In genomic region chr2:163823771-163824170, GRCm38 (mm10) we compare ENCODE assay signal across 8 mouse cellular contexts. TPM values are rescaled to one million over a fixed set of nuclear protein-coding genes. Genes with fewer than 3 reads are reported as not detected.
A peak's percentile ranks its signal among the peaks of the same experiment; 100 is the strongest.
DNase-seq lines count a peak whose midpoint lies in the region; ATAC-seq and TF ChIP-seq lines count a peak whose summit lies in the region.

No protein-coding gene starts in this region.

- 0 out of 2 replicates have a peak overlapping the region, but pooled peaks have one; percentile 26 for H3K27ac ChIP-seq in forebrain, embryonic 10.5 days
- no peak overlapping the region for H3K27ac ChIP-seq in forebrain, postnatal 0 days (ENCODE audit: low read depth, low read length)
- H3K27ac ChIP-seq in hindbrain, embryonic 15.5 days (replicated peaks): no peak overlapping the region
- H3K27ac ChIP-seq in liver, embryonic 16.5 days (ENCODE audit: low read length): no peak overlapping the region

- no peak overlapping the region for H3K4me2 ChIP-seq in forebrain, postnatal 0 days (ENCODE audit: low read depth)
- H3K4me2 ChIP-seq in hindbrain, embryonic 15.5 days: no peak overlapping the region
- no peak overlapping the region for H3K4me2 ChIP-seq in liver, embryonic 16.5 days (ENCODE audit: low read depth, low read length)

- H3K36me3 ChIP-seq in forebrain, embryonic 10.5 days (replicated peaks): no peaks in the 10 kb centered on the region
- no peaks in the 10 kb centered on the region for H3K36me3 ChIP-seq in forebrain, postnatal 0 days (ENCODE audit: insufficient read depth)
- no peaks in the 10 kb centered on the region for H3K36me3 ChIP-seq in hindbrain, embryonic 15.5 days
- no peaks in the 10 kb centered on the region for H3K36me3 ChIP-seq in liver, embryonic 16.5 days (ENCODE audit: control insufficient read depth, insufficient read depth)

- WGBS in forebrain, embryonic 10.5 days: 27% methylated on average over 11 of the region's 11 CpGs
- 25% methylated on average over 11 of the region's 11 CpGs for WGBS in forebrain, postnatal 0 days
- 22% methylated on average over 11 of the region's 11 CpGs for WGBS in hindbrain, embryonic 15.5 days
- WGBS in liver, embryonic 16.5 days (ENCODE audit: insufficient replicate concordance): 40% methylated on average over 11 of the region's 11 CpGs

- ATAC-seq in forebrain, postnatal 0 days: no peak
- peak; percentile 28; the same call in 1 of the 2 replicates for ATAC-seq in hindbrain, embryonic 15.5 days (ENCODE audit: low FRiP score, low read depth)
- peak; percentile 79 for ATAC-seq in liver, embryonic 16.5 days (ENCODE audit: low read depth)

- no peak overlapping the region for H3K9ac ChIP-seq in forebrain, postnatal 0 days
- no peak overlapping the region for H3K9ac ChIP-seq in hindbrain, embryonic 15.5 days
- no peak overlapping the region for H3K9ac ChIP-seq in liver, embryonic 16.5 days (ENCODE audit: low read depth, low read length)

- H3K4me3 ChIP-seq in forebrain, embryonic 10.5 days: peak overlapping the region; percentile 10; the same call in 1 of the 2 replicates
- no peak overlapping the region for H3K4me3 ChIP-seq in forebrain, postnatal 0 days (ENCODE audit: low read depth, low read length)
- H3K4me3 ChIP-seq in hindbrain, embryonic 15.5 days: no peak overlapping the region
- no peak overlapping the region for H3K4me3 ChIP-seq in liver, embryonic 16.5 days (ENCODE audit: low read depth, low read length)

- H3K9me3 ChIP-seq in forebrain, embryonic 10.5 days: no peaks in the 10 kb centered on the region
- no peaks in the 10 kb centered on the region for H3K9me3 ChIP-seq in forebrain, postnatal 0 days (ENCODE audit: low read length)
- H3K9me3 ChIP-seq in hindbrain, embryonic 15.5 days: no peaks in the 10 kb centered on the region
- H3K9me3 ChIP-seq in liver, embryonic 16.5 days (replicated peaks; ENCODE audit: control insufficient read depth, low read length): no peaks in the 10 kb centered on the region

- peaks cover 13% of the 10 kb centered on the region for H3K4me1 ChIP-seq in forebrain, embryonic 10.5 days
- H3K4me1 ChIP-seq in forebrain, postnatal 0 days (ENCODE audit: insufficient read depth): no peaks in the 10 kb centered on the region
- H3K4me1 ChIP-seq in hindbrain, embryonic 15.5 days (replicated peaks): no peaks in the 10 kb centered on the region
- no peaks in the 10 kb centered on the region for H3K4me1 ChIP-seq in liver, embryonic 16.5 days (ENCODE audit: control insufficient read depth, low read depth, low read length)

- no peak for TF ChIP-seq CTCF in forebrain, postnatal 0 days (IDR thresholded peaks at IDR 0.05; ENCODE audit: low read depth)

- H3K27me3 ChIP-seq in forebrain, embryonic 10.5 days (ENCODE audit: poor library complexity, severe bottlenecking): no peaks in the 10 kb centered on the region
- no peaks in the 10 kb centered on the region for H3K27me3 ChIP-seq in forebrain, postnatal 0 days (ENCODE audit: insufficient read depth, low read length)
- no peaks in the 10 kb centered on the region for H3K27me3 ChIP-seq in hindbrain, embryonic 15.5 days
- H3K27me3 ChIP-seq in liver, embryonic 16.5 days (ENCODE audit: control insufficient read depth, insufficient read depth, low read depth, low read length): no peaks in the 10 kb centered on the region

- peak; percentile 37 for DNase-seq in forebrain, embryonic 10.5 days (ENCODE audit: extremely low spot score, low spot score)
- no peak for DNase-seq in forebrain, postnatal 0 days
- peak; percentile 53 for DNase-seq in ZHBTc4 (ENCODE audit: low read depth, low spot score)
- DNase-seq in layer of hippocampus, adult 11-12 months (ENCODE audit: low spot score): no peak
- DNase-seq in adipocyte (ENCODE audit: low spot score): no peak
- DNase-seq in left cerebral cortex, adult 9 months (ENCODE audit: low spot score in 2 of 2): no peak

RNA-seq across cellular contexts. Expression of gene Ccn5, which starts 3.1 kb away (rescaled TPM):
- 0.29 and 0.34 TPM in 2 replicates for polyA plus RNA-seq in forebrain, embryonic 10.5 days (2016; fragmentation: Nextera tagmentation; extraction: Ambion mirVana)
- total RNA-seq in forebrain, postnatal 0 days (2014; rRNA removed): not detected in 2 replicates
- 0.31 and 0.43 TPM in 2 replicates for polyA plus RNA-seq in forebrain, postnatal 0 days (2015; fragmentation: Nextera tagmentation; extraction: Ambion mirVana)
- polyA plus RNA-seq in hindbrain, embryonic 15.5 days (2015; fragmentation: Nextera tagmentation; extraction: Ambion mirVana): 0.23 and 0.45 TPM in 2 replicates
- 0.05 TPM in 2 replicates for polyA plus RNA-seq in liver, embryonic 16.5 days (2015; fragmentation: Nextera tagmentation; extraction: Ambion mirVana)

RNA-seq across cellular contexts. Expression of gene Kcnk15, which starts 29.7 kb away (rescaled TPM):
- not detected in 2 replicates for polyA plus RNA-seq in forebrain, embryonic 10.5 days (2016; fragmentation: Nextera tagmentation; extraction: Ambion mirVana)
- total RNA-seq in forebrain, postnatal 0 days (2014; rRNA removed): 0.19 TPM in 1 of 2 replicates, not detected in the other
- polyA plus RNA-seq in forebrain, postnatal 0 days (2015; fragmentation: Nextera tagmentation; extraction: Ambion mirVana): 0.15 TPM in 1 of 2 replicates, not detected in the other
- polyA plus RNA-seq in hindbrain, embryonic 15.5 days (2015; fragmentation: Nextera tagmentation; extraction: Ambion mirVana): 0.16 and 0.25 TPM in 2 replicates
- not detected in 2 replicates for polyA plus RNA-seq in liver, embryonic 16.5 days (2015; fragmentation: Nextera tagmentation; extraction: Ambion mirVana)

Comparison
In these comparisons a context has a peak if more than half of its experiments do, and no peak if none do; other contexts are left out.
1. DNase-seq: peak in forebrain, embryonic 10.5 days (single experiment) and ZHBTc4 (single experiment); none in forebrain, postnatal 0 days (single experiment), layer of hippocampus, adult 11-12 months (single experiment), adipocyte (single experiment) and left cerebral cortex, adult 9 months (0 of 2).